Mouse (Mus musculus): ENCODE measurements around the gene Crhr2. TPM values are rescaled to one million over a fixed set of nuclear protein-coding genes. Genes with fewer than 3 reads are reported as not detected.

Gene Crhr2
- total RNA-seq, 2 experiments from 2014 or later: 3.4 to 4.8 TPM

DNA sequence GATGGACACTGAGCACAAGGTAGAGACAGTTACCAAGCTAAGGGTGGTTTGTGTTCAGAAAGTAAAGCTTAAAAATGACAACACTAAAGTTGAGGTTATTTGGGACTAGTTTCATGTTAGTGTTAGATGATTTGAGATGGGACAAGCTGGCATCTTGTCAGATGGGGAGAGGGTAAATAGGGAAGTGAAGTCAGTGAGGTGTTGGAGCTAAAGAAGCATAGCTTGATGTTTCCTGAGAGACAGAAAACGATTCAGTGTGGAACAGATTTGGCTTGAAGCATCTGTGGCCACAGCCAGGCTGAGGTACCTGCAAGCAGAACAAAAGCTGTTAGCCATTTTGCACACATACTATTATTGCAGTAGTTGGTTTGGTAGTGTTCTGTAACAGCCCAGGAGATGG is 87.5 kb downstream of the Crhr2 start:
- DNase-seq: no peak

DNA sequence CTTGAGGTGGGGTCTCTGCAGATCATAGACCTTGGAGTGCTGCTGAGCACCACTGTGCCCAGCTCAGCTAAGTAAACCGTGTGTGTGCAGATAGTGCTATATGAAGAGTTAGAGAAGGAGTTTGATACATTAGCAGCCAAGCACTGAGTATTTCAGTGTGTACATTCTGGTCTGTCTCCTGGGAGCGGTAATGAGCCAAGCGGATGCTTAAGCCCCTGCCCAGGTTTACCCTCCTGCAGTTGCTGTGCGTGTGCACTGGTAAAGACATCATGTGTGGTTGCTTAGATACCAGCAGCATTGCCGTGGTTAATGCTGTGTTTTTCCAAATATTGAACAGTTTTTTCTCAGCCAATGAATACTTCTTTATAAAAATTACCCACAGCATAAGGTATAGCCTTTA is 88.3 kb downstream of the Crhr2 start:
- DNase-seq: no peak

DNA sequence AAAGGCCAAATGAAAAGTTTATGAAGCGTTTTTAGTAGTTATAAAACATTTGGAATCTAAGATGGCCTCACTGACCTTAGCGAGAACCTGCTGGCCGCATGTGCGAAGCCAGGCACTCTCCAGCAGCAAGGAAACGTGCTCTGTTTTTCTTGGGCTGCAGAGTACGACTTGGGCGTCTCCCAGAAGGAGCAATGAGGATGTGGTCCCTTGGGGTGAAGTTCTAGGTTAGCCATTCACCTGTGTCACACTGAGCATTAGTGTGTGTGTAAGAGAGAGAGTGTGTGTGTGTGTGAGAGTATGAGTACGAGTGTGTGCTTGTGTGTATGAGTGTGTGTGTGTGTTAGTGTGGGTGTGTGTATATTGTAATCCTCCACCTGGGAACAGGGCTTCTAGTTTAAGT is 89.6 kb downstream of the Crhr2 start:
- no peak for DNase-seq

Other genes starting within 250 kb of the Crhr2 start
- 1 to 10 TPM; 7.0 to 7.6 TPM for gene Nod1, start 160.4 kb downstream of the Crhr2 start, total RNA-seq (2021)
- 1 to 10 TPM; 6.3 TPM for gene Ggct, start 140.1 kb downstream of the Crhr2 start, total RNA-seq (2021)
- 10 to 100 TPM; 66.8 to 72.7 TPM for gene Gars, start 95.0 kb downstream of the Crhr2 start, total RNA-seq (2021)
- gene Inmt, start 42.0 kb upstream of the Crhr2 start, total RNA-seq (2021): under 1 TPM; 0.25 to 0.89 TPM
- gene Mindy4, start 70.4 kb upstream of the Crhr2 start, total RNA-seq (2021): 1 to 10 TPM; 3.3 to 4.1 TPM
- gene Aqp1, start 203.4 kb upstream of the Crhr2 start, total RNA-seq (2021): 100 to 1,000 TPM; 127 to 167 TPM
- gene Ghrhr, start 243.3 kb upstream of the Crhr2 start, total RNA-seq (2021): not detected

Data from gastrocnemius, postnatal 10 days (tissue).